Mouse (Mus musculus) embryonic facial prominence, embryonic 14.5 days (tissue): Measurements from ENCODE around the gene Ttc7. TPM values are rescaled to one million over a fixed set of nuclear protein-coding genes. Genes with fewer than 3 reads are reported as not detected.

ENCODE experiments used
- ATAC-seq: fragments of 200-750 bp; cut with Nextera tagmentation; 2 replicates; pipeline ENCODE4 v1.8.0; 2017; ENCODE audit warnings: low read depth, moderate number of reproducible peaks, moderate TSS enrichment
- DNase-seq: peaks from one replicate; pipeline ENCODE4 v3.0.0-alpha.2; 2015; ENCODE audit warnings: low spot score
- H3K27ac ChIP-seq: fragments of 300-500 bp; sonication (generic); replicated peaks from 2 replicates; pipeline ENCODE4 v1.5.1; 2014; ENCODE audit warnings: low read depth, mild to moderate bottlenecking, low read length, moderate library complexity
- H3K27me3 ChIP-seq: fragments of 300-500 bp; sonication (generic); replicated peaks from 2 replicates; pipeline ENCODE4 v1.6.1; 2014; ENCODE audit warnings: low read length; ENCODE audit not compliant: control insufficient read depth, insufficient read depth
- H3K36me3 ChIP-seq: fragments of 300-500 bp; sonication (generic); 2 replicates; pipeline ENCODE4 v1.6.1; 2014; ENCODE audit warnings: low read length, mixed read lengths; ENCODE audit not compliant: control insufficient read depth, insufficient read depth
- H3K4me1 ChIP-seq: fragments of 300-500 bp; sonication (generic); 2 replicates; pipeline ENCODE4 v1.6.1; 2014; ENCODE audit warnings: antibody characterized with exemption, low read length; ENCODE audit not compliant: control insufficient read depth, insufficient read depth
- H3K4me2 ChIP-seq: fragments of 300-500 bp; sonication (generic); 2 replicates; pipeline ENCODE4 v1.6.1; 2014; ENCODE audit warnings: low read depth, mild to moderate bottlenecking, low read length, moderate library complexity, mixed read lengths
- H3K4me3 ChIP-seq: fragments of 300-500 bp; sonication (generic); 2 replicates; pipeline ENCODE4 v1.5.1; 2014; ENCODE audit warnings: low read depth, mild to moderate bottlenecking, low read length
- H3K9ac ChIP-seq: fragments of 300-500 bp; sonication (generic); 2 replicates; pipeline ENCODE4 v1.6.1; 2014; ENCODE audit warnings: low read depth, mild to moderate bottlenecking, low read length, moderate library complexity, mixed read lengths
- H3K9me3 ChIP-seq: fragments of 300-500 bp; sonication (generic); 2 replicates; pipeline ENCODE4 v1.6.1; 2016; ENCODE audit warnings: low read length; ENCODE audit not compliant: control insufficient read depth
- WGBS: fragments of 180-500 bp; shearing (Covaris S2); extraction: QIAGEN DNeasy Blood & Tissue Kit; methylation state at CpG from one replicate; pipeline ENCODE4 v1.1.7; 2014; 5-methylcytosine and 5-hydroxymethylcytosine counted together
- polyA plus RNA-seq: library from polyadenylated mRNA; unstranded; fragments of >200 nt; fragmentation: Nextera tagmentation; extraction: Ambion mirVana; gene quantifications from 2 replicates; pipeline ENCODE4 v1.2.1, GENCODE M21; 2014

The Ttc7 gene
- polyA plus RNA-seq, 1 experiment from 2014 or later = 10.2 TPM

DNA sequence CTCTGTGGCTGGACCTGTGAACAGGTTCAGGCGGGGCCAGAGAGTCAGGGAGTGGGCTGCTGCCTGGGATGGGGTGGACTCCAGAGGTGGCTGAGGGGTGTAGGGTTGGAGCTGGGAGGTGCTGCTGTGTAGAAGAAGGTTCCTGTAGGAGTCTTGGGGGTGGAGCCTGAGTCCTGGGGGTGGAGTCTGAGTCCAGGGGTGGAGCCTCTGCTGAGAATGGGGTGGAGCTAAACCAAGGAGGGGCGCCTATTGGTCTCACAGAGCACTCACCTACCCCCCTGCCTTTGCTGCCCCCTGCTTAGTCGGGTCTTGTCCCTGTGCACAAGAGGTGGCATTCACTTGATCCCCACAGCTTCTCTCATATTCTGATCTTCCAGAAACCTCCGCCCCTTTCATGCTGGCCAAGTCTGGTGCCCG lies 31.9 kb downstream of the Ttc7 start:
- Histone ChIP-seq H3K9ac (no peak overlapping the region), H3K9me3 (no peaks in the 10 kb centered on the region), H3K27ac (no peak overlapping the region), H3K4me2 (0 out of 2 replicates have a peak overlapping the region, but pooled peaks have one; percentile 10), H3K4me1 (0 out of 2 replicates have a peak, but pooled peaks cover 5% of the 10 kb centered on the region), H3K36me3 (no peaks in the 10 kb centered on the region), H3K4me3 (no peak overlapping the region), H3K27me3 (no peaks in the 10 kb centered on the region; the same call in 1 of the 2 replicates)
- ATAC-seq (peak; percentile 4; the same call in 1 of the 2 replicates), DNase-seq (no peak)
- WGBS = 38% methylated on average over 5 of the region's 5 CpGs

GRCm38 (mm10) chr17:87315021-87315531 lies 32.4 kb downstream of the Ttc7 start:
- H3K27ac ChIP-seq = no peak overlapping the region
- 5% methylated on average over 9 of the region's 9 CpGs for WGBS
- no peak overlapping the region for H3K4me3 ChIP-seq
- no peaks in the 10 kb centered on the region for H3K9me3 ChIP-seq
- 0 out of 2 replicates have a peak overlapping the region, but pooled peaks have one; percentile 10 for H3K4me2 ChIP-seq
- ATAC-seq (peak; percentile 77), DNase-seq (peak; percentile 91)
- no peaks in the 10 kb centered on the region; the same call in 1 of the 2 replicates for H3K27me3 ChIP-seq
- no peak overlapping the region for H3K9ac ChIP-seq
- H3K4me1 ChIP-seq = 0 out of 2 replicates have a peak, but pooled peaks cover 5% of the 10 kb centered on the region
- H3K36me3 ChIP-seq = no peaks in the 10 kb centered on the region

DNA sequence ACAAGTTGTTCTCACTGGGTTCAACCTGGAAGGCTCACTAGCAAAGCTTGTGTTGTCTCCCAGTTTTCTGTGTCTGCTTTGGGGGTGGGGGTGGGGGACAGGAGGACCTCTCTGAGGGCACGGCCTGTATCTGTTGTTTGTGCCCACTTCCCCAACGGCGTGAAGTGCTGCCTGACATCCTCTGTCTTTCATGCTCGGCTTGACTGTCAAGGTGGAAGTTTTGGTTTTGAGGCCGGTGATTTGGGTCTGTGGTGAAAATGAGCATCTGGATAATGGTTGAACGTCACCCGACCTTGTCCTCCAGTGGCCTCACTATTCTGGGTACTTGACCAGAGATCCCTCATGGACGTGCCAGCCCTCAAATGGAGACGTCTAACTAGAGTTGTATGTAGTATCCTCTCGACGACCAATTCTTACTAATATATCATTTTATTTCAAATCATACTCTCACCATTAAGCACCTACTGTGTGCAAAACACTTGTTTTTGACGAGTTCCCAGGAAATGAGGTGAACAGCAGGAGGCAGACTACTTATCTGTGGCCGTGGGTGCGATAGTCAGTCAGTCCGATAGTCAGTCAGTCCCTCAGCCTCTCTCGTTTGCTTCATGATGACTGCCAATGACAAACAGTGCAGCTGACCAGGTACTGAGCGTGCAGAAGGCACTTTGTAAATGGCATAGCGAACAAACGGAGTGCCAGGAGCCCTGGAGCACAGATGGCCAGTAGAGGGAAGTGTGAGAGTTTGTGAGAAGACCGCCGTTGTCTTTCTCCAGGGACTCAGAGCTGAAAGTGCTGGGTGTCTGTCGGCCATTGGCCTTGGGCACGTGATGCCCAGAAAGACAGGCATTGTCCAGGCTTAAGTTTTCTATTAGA lies 33.4 kb downstream of the Ttc7 start:
- ATAC-seq = no peak
- Histone ChIP-seq H3K9ac (no peak overlapping the region), H3K4me2 (no peak overlapping the region), H3K9me3 (no peaks in the 10 kb centered on the region), H3K4me3 (no peak overlapping the region), H3K27ac (no peak overlapping the region), H3K36me3 (no peaks in the 10 kb centered on the region), H3K27me3 (no peaks in the 10 kb centered on the region; the same call in 1 of the 2 replicates), H3K4me1 (0 out of 2 replicates have a peak, but pooled peaks cover 5% of the 10 kb centered on the region)
- 79% methylated on average over 23 of the region's 23 CpGs for WGBS
- DNase-seq = no peak

GRCm38 (mm10) chr17:87317271-87317670 lies 34.6 kb downstream of the Ttc7 start:
- Histone ChIP-seq H3K27ac (no peak overlapping the region), H3K9me3 (peaks cover 7% of the 10 kb centered on the region; the same call in 1 of the 2 replicates), H3K4me3 (no peak overlapping the region), H3K4me1 (0 out of 2 replicates have a peak, but pooled peaks cover 5% of the 10 kb centered on the region), H3K36me3 (no peaks in the 10 kb centered on the region), H3K27me3 (no peaks in the 10 kb centered on the region; the same call in 1 of the 2 replicates), H3K9ac (no peak overlapping the region), H3K4me2 (no peak overlapping the region)
- DNase-seq = no peak
- WGBS = 18% methylated on average over 6 of the region's 6 CpGs
- no peak for ATAC-seq

DNA sequence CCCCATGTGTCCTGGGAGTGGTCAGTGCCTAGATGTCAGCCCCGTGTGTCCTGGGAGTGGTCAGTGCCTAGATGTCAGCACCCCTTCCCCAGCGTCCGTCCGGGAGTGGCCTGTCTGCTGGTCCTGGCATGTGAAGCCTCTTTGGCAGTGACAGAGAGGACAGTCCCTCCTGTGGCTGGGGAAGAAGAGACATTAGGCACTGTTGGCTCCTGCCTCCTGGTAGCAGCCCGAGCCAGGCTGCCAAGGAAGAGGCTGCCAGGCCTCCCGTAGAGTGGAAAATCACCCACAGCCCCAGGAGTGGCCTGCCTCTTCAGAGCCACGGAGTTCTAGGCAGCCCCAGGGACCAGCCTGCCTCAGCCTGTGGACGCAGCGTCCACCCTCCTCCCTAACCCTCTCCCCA lies 35.3 kb downstream of the Ttc7 start:
- Histone ChIP-seq H3K27me3 (no peaks in the 10 kb centered on the region; the same call in 1 of the 2 replicates), H3K9ac (0 out of 2 replicates have a peak overlapping the region, but pooled peaks have one; percentile 19), H3K27ac (no peak overlapping the region), H3K4me1 (0 out of 2 replicates have a peak, but pooled peaks cover 5% of the 10 kb centered on the region), H3K4me2 (no peak overlapping the region), H3K4me3 (no peak overlapping the region), H3K9me3 (peaks cover 7% of the 10 kb centered on the region; the same call in 1 of the 2 replicates), H3K36me3 (no peaks in the 10 kb centered on the region; the same call in 1 of the 2 replicates)
- WGBS = 54% methylated on average over 9 of the region's 9 CpGs
- ATAC-seq (no peak), DNase-seq (no peak)

DNA sequence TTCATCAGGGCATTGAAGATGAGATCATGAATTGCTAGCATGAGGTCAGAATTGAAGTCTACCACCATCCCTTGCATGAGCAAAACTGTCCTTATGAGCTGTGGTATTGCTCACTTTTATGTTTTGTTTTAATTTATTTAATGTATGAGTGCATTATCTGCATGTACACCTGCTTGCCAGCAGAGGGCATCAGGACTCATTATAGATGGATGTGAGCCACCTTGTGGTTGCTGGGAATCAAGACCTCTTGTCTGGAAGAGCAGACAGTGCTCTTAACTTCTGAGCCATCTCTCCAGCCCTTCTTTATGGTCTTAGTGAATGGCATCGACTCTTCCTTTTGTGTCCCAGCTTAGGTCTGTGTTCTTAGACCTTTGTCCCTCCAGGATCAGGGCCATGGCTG lies 39.0 kb downstream of the Ttc7 start:
- DNase-seq (no peak), ATAC-seq (no peak)
- no peak overlapping the region for H3K4me2 ChIP-seq
- no peaks in the 10 kb centered on the region for H3K27me3 ChIP-seq
- H3K9me3 ChIP-seq = peaks cover 7% of the 10 kb centered on the region; the same call in 1 of the 2 replicates
- no peak overlapping the region for H3K4me3 ChIP-seq
- no peaks in the 10 kb centered on the region; the same call in 1 of the 2 replicates for H3K36me3 ChIP-seq
- H3K9ac ChIP-seq = no peak overlapping the region
- H3K27ac ChIP-seq = no peak overlapping the region
- WGBS = 94% methylated on average over 1 of the region's 1 CpGs
- no peaks in the 10 kb centered on the region for H3K4me1 ChIP-seq

DNA sequence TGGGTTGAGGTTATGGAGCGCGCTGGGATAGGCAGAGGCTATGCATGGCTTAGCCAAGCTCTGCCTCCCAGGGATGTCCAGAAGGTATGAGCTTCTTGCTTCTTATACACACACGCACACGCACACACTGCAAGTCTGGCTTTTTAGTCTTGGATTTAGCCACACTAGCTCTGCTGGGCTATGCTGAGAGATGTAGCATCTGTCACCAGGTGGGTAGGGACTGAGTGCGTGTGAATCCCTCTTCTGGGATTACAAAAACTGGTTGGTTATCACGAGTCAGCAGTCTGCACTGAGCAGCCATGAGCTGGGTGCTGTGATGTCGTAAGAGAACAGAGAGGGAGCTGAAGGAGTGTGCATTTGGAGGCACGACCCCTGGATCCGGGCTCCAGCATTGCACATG lies 40.5 kb downstream of the Ttc7 start:
- no peak overlapping the region for H3K27ac ChIP-seq
- no peak overlapping the region for H3K4me3 ChIP-seq
- peaks cover 7% of the 10 kb centered on the region; the same call in 1 of the 2 replicates for H3K9me3 ChIP-seq
- DNase-seq (no peak), ATAC-seq (no peak)
- H3K4me1 ChIP-seq = peaks cover 4% of the 10 kb centered on the region; the same call in 1 of the 2 replicates
- H3K4me2 ChIP-seq = no peak overlapping the region
- WGBS = 81% methylated on average over 9 of the region's 9 CpGs
- H3K36me3 ChIP-seq = no peaks in the 10 kb centered on the region; the same call in 1 of the 2 replicates
- H3K27me3 ChIP-seq = no peaks in the 10 kb centered on the region
- no peak overlapping the region for H3K9ac ChIP-seq

GRCm38 (mm10) chr17:87325501-87325900 lies 42.8 kb downstream of the Ttc7 start:
- Histone ChIP-seq H3K9ac (no peak overlapping the region), H3K9me3 (peaks cover 7% of the 10 kb centered on the region; the same call in 1 of the 2 replicates), H3K27me3 (no peaks in the 10 kb centered on the region), H3K36me3 (no peaks in the 10 kb centered on the region; the same call in 1 of the 2 replicates), H3K4me1 (peaks cover 15% of the 10 kb centered on the region), H3K4me3 (no peak overlapping the region), H3K27ac (no peak overlapping the region), H3K4me2 (no peak overlapping the region)
- ATAC-seq = no peak
- 79% methylated on average over 15 of the region's 15 CpGs for WGBS
- no peak for DNase-seq
